Mouse (Mus musculus): ENCODE results near the gene Arsa.

Gene Arsa

DNA sequence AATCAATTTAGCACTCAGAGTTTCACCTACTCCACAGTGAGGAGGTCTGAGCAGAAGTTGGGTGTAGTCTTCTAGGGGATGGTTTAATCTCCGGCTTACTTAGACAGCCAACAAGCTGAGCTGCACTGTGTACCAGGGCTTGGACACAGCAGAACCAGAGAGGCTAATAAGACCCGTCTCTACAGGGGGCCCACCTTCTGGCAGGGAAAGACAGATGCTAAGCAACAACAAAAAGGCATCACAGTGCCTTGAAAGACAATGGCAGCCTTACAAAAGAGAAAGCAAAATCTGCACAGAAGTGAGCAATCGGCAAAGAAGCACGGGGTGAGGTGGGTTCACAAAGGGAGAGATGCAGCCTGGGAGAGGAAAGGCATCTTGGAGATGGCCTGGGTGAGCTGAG, 18.9 kb upstream of the Arsa start:
- no peak for DNase-seq (ENCODE audit: low spot score in 2 of 2)

GRCm38 (mm10) chr15:89494970-89495369, 17.7 kb upstream of the Arsa start:
- no peak for DNase-seq (ENCODE audit: low spot score in 2 of 2)

- no peak for DNase-seq (ENCODE audit: low spot score in 2 of 2)
Measured at GRCm38 (mm10) chr15:89488611-89489117, 11.4 kb upstream of the Arsa start.

DNA sequence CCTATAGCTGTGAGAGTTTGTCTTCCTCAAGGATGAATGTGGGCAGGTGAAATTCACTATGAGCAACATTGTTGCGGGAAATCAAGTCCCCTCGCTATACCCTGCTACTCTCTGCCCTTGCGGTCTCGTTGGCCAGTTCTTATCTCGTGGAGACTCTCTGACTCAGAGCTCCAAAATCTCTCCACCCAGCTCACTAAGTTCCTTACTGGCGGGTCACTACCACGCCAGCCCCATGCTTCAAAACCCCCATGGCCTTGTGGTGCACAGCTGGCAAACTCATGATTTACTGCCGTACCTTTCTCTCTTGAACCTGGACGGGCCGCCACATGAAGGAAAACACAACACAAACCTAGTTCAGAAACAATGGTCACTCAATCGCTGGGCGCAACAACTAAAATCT, 11.0 kb upstream of the Arsa start:
- DNase-seq (ENCODE audit: low spot score in 2 of 2): no peak

DNA sequence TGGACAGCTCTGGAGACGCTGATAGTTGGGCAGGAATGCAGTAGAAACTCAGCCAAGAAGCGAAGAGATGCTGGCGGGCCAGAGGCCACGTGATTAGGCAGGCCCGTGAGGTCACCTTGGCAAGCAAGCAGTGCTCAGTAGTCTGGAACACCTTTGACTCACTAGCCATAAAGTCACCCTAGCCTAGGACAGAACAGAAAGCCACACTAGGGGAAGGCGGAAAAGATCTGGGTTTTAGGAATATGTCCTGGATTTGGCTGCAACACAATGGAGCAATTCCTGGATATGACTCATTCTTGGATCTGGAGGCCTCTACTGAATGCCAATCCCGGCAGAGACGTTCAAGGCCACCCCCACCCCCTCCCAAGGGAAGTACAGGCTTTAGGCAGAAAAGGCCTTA, 3.4 kb upstream of the Arsa start:
- no peak for DNase-seq (ENCODE audit: low spot score in 2 of 2)

DNA sequence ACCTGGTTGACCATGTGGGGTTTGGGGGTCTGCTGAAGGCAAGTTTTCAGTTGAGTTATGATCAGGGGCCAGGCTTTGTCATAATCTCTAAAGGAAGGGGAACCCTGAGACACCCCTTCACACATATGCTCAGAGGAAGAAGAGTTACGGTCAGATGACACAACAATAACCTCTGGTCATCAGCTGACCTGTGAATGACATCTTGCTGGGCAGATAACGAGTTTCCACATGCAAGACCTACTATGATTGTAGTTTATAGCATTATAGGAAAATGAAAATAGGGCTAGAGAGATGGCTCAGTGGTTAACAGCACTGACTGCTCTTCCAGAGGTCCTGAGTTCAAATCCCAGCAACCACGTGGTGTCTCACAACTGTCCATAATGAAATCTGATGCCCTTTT, 1.4 kb upstream of the Arsa start:
- no peak for DNase-seq (ENCODE audit: low spot score in 2 of 2)

DNA sequence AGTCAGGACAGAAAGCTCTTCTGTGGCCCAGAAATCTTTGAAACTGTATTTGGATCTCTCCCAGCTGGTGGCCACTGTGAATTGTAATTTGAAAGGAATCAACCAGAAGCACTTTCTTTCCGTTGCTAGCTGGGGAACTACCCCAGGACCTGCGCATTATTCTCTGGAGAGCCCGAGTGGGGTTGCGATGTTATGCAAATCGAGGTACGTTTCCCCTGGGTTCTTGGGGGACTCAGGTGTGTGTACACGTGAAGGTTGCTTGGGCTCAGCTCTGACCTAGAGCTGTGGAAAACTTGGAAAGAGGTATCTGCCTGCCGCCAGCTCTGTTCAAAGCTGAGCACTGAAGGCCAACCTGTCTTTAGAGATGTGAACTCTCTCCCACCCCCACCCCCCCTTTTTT, 581 bp upstream of the Arsa start:
- no peak for DNase-seq (ENCODE audit: low spot score in 2 of 2)

DNA sequence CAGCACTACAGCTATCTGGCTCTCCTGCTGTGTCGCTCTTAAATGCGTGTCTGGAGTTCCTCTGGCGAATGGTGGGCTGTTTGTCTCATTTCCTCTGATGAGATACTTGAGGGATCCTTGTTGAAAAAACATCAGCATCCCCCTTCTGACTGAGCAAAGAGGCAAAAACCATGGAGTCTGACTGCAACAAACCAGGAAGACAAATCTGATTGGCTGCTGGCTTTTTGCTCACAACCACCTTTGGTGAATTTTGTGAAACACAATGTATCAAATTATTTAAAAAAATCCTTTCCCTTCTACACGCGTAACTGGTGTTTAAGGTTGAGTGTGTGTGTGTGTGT, 780 bp downstream of the Arsa start:
- no peak for DNase-seq (ENCODE audit: low spot score in 2 of 2)

GRCm38 (mm10) chr15:89475611-89476474, 1.4 kb downstream of the Arsa start:
- peak; percentile 91 to 93 for DNase-seq (ENCODE audit: low spot score in 2 of 2)

- DNase-seq (ENCODE audit: low spot score in 2 of 2): no peak
Measured at GRCm38 (mm10) chr15:89475293-89475600, 2.0 kb downstream of the Arsa start.

DNA sequence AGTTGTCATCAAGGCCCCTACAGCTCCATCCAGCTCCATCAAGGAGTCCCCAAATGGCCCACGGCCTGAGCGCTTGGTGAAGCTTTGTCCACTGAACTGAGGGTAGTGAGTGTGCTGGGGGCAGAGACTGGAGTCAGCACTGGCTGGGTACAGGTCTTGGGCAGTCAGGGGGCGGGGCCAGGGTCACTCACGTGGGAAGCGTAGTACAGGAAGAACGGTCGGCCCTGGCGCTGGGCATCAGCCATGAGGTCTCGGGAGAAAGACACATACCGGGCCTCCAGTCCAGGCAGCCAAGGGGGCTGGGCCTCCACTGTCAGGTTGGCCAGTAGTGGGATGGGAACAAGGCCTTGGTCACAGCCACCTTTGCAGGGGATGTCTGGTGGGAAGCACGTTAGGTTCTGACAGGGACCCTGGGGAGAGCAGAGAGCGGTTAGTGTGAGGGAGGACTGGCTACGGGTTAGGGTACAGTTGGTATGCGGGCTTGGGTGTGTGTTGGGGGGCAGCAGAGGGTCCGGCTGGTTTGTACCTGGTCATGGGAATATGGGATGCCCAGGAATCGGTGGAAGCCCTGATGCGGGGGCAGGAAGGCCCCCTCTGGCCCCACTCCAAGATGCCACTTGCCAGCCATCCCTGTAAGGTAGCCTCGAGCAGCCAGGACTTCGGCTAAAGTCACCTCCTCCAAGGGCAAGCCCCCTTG, 2.5 kb downstream of the Arsa start:
- no peak for DNase-seq (ENCODE audit: low spot score in 2 of 2)

DNA sequence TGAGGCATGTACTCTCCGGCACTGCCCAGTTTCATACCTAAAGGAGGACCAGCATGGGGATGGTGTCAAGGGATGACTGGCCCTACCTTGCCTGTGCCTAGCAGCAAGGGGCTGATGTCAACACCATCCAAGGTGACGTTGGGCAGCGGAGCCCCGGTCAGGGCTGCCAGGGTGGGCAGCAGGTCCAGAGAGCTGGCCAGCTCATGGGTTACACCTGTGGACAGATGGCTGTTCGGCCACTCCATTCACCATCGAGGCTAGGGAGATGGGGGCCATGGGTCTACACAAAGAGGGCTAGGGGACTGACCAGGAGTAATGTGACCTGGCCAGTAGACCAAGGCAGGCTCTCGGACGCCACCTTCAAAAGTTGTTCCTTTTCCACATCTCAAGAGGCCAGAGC, 3.3 kb downstream of the Arsa start:
- DNase-seq (ENCODE audit: low spot score in 2 of 2): no peak

DNA sequence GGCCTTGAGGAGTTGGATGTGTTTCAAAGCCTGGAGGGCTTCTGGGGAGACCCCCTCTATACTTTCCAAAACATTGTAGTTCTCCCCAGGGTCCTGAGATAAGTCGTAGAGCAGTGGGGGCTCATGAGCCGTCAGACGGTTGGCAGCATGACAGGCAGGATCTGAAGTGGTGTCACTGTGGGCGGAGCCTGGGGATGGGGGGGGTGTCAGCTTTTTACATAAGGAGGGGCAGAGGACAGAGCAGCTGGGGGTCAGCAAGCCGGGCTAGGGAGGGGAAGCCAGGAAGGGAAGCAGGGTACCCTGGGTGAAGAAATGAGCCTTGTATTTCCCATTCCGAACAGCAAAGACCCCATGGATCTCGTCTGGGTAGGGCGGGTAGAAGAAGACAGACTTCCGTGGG, 3.9 kb downstream of the Arsa start:
- no peak for DNase-seq (ENCODE audit: low spot score in 2 of 2)

GRCm38 (mm10) chr15:89471476-89471875, 5.7 kb downstream of the Arsa start:
- DNase-seq (ENCODE audit: low spot score in 2 of 2): no peak

GRCm38 (mm10) chr15:89468577-89468976, 8.6 kb downstream of the Arsa start:
- DNase-seq (ENCODE audit: low spot score in 2 of 2): no peak

DNA sequence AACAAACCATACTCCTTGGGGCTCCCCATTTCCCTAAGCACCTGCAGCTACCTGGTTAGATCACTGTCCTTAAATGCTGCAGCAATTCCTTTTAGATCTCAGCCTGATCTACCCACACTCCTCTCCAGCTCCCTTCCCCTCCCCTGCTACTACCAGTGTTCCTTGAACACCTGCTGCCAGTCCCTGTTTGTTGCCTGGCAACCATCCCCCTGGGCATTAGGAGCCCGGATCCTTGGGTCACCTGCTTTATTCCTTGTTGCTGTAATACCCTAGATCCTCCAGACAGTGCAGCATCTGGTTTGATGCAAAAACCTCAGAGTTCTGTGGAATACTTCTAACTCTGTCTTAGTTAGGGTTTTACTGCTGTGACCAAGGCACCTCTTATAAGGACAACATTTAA, 12.2 kb downstream of the Arsa start:
- no peak for DNase-seq (ENCODE audit: low spot score in 2 of 2)

- no peak for DNase-seq (ENCODE audit: low spot score in 2 of 2)
Measured at GRCm38 (mm10) chr15:89463334-89464235, 13.6 kb downstream of the Arsa start.

DNA sequence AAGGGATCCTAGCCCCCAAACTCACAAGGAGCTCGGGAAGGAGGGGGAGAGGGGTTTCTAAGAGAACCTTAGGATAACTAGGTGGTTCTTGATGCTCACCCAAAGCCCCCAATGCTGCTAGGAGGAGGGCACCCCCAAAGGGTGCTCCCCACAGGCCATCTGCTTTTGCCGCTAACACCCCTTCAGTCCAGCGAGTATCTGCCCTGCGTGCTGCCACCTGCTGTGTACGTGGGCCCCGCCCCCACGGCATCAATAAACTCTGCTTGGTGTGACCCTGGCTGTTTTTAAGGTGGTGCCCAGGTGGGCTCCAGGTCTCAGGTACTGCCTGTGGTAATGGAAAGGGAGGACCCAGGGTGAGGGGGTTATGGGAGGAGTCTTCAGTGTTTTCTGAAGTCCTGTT, 15.0 kb downstream of the Arsa start:
- DNase-seq (ENCODE audit: low spot score in 2 of 2): no peak

DNA sequence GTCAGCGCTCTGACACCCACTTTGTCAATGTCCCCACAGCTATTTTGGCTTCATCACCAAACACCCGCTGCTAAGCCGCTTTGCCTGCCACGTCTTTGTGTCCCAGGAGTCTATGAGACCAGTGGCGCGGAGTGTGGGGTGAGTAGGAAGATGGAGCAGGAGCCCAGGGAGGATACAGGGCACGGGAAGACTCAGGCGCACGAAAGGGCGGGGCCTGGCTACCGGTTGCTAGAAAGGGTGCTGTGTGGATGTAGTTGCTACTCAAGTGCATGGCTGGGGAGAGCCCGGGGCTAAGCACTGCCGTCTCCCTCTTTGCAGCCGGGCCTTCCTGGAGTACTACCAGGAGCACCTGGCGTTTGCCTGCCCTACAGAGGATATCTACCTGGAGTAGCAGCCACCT, 15.9 kb downstream of the Arsa start:
- no peak for DNase-seq (ENCODE audit: low spot score in 2 of 2)

- no peak for DNase-seq (ENCODE audit: low spot score in 2 of 2)
Measured at GRCm38 (mm10) chr15:89460298-89460697, 16.9 kb downstream of the Arsa start.

GRCm38 (mm10) chr15:89459821-89460220, 17.4 kb downstream of the Arsa start:
- no peak for DNase-seq (ENCODE audit: low spot score in 2 of 2)

- DNase-seq (ENCODE audit: low spot score in 2 of 2): no peak
Measured at GRCm38 (mm10) chr15:89458942-89459341, 18.3 kb downstream of the Arsa start.
